Mouse (Mus musculus) bone marrow macrophage, adult 2 months (primary cell): ENCODE results near the gene Hmga1b. TPM values are rescaled to one million over a fixed set of nuclear protein-coding genes. Genes with fewer than 3 reads are reported as not detected.
A peak's percentile ranks its signal among the peaks of the same experiment; 100 is the strongest.

ENCODE experiments used
- H3K27ac ChIP-seq: 2 replicates; pipeline ENCODE4 v1.5.1; 2012; ENCODE audit warnings: low read depth, low read length; ENCODE audit not compliant: insufficient read depth
- H3K4me1 ChIP-seq: 2 replicates; pipeline ENCODE4 v1.6.1; 2012; ENCODE audit warnings: low read length; ENCODE audit not compliant: control insufficient read depth, insufficient read depth
- H3K4me3 ChIP-seq: 2 replicates; pipeline ENCODE4 v1.5.1; 2012; ENCODE audit warnings: mild to moderate bottlenecking, low read length, moderate library complexity; ENCODE audit not compliant: insufficient read depth
- CTCF ChIP-seq: IDR thresholded peaks from 2 replicates; pipeline ENCODE4 v1.5.1; 2012; ENCODE audit warnings: low read depth, mild to moderate bottlenecking, low read length, moderate library complexity
- POLR2A ChIP-seq: IDR thresholded peaks from 2 replicates; pipeline ENCODE4 v1.6.1; 2012; ENCODE audit warnings: mild to moderate bottlenecking, low read depth, low read length, borderline replicate concordance
- polyA plus RNA-seq: library from polyadenylated mRNA; stranded (reverse); fragments of >200 nt; gene quantifications from 2 replicates; pipeline ENCODE4 v1.2.4, GENCODE M21; 2012; ENCODE audit not compliant: missing spikeins, insufficient read depth, insufficient read length

Hmga1b gene
- polyA plus RNA-seq, result 13.2 and 32.4 TPM in 2 replicates

DNA sequence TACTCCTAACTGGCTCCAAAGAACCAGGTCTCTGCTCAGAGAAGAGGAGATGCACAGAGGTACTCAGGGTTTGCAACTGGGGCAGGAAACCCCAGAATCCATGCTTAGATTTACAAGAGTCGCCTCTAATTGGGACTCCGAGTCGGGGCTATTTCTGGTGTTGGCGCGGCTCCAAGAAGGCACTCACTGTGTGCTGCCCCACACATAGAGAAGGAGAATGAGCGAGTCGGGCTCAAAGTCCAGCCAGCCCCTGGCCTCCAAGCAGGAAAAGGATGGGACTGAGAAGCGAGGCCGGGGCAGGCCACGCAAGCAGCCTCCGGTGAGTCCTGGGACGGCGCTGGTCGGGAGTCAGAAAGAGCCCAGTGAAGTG lies at the start of gene Hmga1b:
Hmga1b (plus strand) TSS at position 123 of the 370 bp plus-strand sequence.
- peak within 1 kb of the TSS; percentile 78 for H3K27ac ChIP-seq
- H3K4me3 ChIP-seq, result peak within 1 kb of the TSS; percentile 31
- H3K4me1 ChIP-seq, result peaks cover 19% of the 10 kb centered on the region

DNA sequence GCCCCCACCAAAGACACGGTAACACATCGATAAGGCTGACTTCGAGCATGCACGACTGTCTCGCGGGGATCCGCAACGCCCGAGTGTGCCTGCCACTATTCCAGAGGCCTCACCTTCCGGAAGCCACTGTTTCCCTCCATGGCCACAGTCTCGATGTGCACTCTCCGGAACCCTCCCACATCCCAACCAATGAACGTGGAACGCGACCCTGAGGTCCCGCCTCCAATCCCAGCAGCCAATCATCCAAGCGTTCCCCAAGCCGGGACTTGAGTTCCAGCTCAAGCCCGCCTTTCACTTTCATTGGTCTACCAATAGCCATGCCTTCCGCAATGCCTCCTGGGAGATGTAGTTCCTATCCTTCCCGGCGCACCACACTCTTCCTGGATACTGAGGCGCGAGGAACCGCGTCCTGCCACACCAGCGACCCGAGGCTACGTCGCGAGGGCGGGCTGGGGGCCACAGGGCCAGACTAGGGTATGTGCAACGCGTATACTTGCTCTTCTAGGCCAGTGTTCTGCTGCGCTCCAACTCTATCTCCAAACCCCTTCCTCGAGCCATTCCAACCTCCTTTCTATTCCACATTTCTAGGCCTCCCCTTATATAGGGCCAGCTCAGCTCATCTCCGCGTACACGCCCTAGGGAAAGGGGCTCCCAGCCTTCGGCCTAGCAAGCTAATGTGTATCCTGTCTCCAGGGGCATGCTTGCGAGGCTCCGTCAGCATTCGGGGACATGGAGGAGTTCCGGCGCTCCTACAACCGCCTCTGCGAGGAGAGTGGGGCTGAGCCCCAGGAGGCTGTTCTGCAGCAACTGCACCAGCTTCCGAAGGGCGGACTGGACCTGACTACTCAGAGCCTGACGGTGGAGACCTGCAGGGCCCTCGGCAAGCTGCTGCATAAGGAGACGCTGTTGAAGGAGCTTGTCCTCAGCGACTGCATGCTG lies 48.7 kb upstream of the Hmga1b start, which contains the start of the genes Cenpx and Lrrc45:
Cenpx (minus strand) TSS at position 159 of the 939 bp plus-strand sequence.
Lrrc45 (plus strand) TSS at position 346 of the 939 bp plus-strand sequence.
- Histone ChIP-seq H3K4me3 (peak within 1 kb of the TSS; percentile 70), H3K27ac (peak within 1 kb of the TSS; percentile 14), H3K4me1 (peaks cover 5% of the 10 kb centered on the region)
- no peak for TF ChIP-seq CTCF
- TF ChIP-seq POLR2A, result peak; percentile 52; the same call in 1 of the 2 replicates

DNA sequence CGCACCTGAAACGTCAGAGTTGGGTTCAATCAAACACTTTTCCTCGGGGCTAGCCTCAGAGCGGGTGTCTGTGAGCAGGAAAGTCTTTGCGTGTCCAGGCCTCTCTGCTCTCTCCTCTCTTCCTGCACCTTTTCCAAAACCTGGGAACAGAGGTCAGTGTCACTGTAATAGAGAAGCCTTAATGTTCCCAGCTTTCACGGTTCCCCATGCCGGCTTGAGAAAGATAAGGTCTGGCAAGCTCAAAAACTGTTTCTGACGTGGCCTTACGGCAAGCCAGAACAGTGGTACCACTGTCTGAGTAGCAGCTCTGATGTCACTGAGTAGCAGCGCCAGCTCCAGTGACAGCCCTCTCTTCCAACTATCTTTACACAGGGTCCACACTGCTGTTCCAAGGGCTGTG lies 48.0 kb upstream of the Hmga1b start:
- H3K27ac ChIP-seq, result no peak overlapping the region
- TF ChIP-seq POLR2A (no peak), CTCF (no peak)
- peaks cover 5% of the 10 kb centered on the region for H3K4me1 ChIP-seq
- peak overlapping the region; percentile 70 for H3K4me3 ChIP-seq

DNA sequence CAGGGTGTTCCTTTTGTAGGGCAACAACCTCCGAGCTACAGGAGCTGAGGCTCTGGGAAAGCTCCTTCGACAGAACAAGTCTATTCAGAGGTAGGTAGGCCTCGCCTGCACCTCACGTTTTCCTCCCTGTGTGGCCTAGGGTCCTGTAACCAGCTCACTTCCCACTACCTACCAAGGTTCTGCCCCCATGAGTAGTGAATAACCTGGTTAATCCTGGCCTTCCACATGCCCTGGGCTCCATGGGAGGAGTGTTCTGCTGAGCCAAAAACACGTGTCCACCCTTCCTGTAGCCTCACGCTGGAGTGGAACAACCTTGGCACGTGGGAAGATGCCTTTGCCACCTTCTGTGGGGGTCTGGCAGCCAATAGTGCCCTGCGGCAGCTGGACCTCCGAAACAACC lies 47.5 kb upstream of the Hmga1b start:
- no peak overlapping the region for H3K4me3 ChIP-seq
- peaks cover 5% of the 10 kb centered on the region for H3K4me1 ChIP-seq
- no peak for TF ChIP-seq CTCF
- TF ChIP-seq POLR2A, result no peak
- no peak overlapping the region for H3K27ac ChIP-seq

DNA sequence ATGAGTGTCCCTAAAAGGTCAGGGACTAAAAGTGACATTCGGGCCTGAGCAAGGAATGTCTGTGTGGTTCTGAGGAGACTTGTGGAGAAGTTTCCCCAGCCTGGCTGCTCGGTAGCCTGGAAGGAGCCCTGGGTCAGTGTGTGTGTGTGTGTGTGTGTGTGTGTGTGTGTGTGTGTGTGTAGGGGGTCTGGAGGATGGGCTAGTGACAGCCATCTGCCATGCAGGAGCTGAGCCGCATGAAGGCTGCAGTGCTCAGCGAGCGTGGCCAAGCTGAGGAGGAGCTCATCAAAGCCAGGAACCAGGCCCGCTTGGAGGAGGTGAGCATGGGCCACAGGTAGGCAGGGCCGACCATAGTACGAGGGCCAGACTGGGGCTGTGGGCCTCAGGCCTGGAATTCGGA lies 43.4 kb upstream of the Hmga1b start:
- no peak for TF ChIP-seq POLR2A
- TF ChIP-seq CTCF, result no peak
- Histone ChIP-seq H3K4me1 (peaks cover 8% of the 10 kb centered on the region), H3K4me3 (no peak overlapping the region), H3K27ac (no peak overlapping the region)

DNA sequence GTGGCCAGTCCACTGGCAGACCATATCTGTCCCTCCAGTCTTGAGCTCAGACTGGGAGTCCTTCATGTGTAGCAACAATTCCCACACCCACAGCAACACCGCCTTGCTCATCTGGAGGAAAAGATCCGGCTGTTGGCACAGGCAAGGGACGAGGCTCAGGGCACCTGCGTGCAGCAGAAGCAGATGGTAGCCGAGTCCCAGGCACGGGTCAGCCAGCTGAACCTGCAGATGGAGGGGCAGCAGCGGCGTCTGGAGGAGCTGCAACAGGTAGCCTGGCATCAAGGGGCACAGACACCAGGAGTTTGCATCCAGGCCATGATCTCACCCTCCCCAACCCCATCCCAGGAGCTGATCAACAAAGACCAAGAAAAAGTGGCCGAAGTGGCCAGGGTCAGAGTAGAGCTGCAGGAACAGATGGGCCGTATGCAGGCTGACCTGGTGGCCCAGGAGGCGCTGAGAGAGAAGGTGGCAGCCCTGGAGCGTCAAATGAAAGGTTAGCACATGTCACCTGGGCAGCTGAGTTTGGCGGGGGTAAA lies 42.7 kb upstream of the Hmga1b start:
- no peak overlapping the region for H3K4me3 ChIP-seq
- no peak overlapping the region for H3K27ac ChIP-seq
- TF ChIP-seq POLR2A, result no peak
- TF ChIP-seq CTCF, result no peak
- peaks cover 3% of the 10 kb centered on the region; the same call in 1 of the 2 replicates for H3K4me1 ChIP-seq

DNA sequence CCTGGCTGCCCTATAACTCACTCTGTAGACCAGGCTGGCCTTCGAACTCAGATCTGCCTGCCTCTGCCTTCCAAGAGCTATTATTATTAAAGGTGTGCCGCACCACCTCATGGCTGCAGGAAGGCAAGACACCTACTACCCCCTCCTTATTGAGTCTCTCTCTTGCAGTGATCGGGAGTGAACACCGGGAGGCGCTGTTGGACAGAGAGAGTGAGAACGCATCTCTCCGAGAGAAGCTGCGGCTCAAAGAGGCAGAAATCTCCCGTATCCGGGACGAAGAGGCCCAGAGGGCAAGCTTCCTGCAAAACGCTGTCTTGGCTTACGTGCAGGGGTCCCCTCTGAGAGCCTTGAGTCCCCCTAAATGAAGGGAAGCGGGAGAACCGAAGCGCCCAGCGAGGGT lies 42.1 kb upstream of the Hmga1b start:
- TF ChIP-seq CTCF (peak; percentile 82), POLR2A (no peak)
- peak overlapping the region; percentile 59 for H3K4me3 ChIP-seq

DNA sequence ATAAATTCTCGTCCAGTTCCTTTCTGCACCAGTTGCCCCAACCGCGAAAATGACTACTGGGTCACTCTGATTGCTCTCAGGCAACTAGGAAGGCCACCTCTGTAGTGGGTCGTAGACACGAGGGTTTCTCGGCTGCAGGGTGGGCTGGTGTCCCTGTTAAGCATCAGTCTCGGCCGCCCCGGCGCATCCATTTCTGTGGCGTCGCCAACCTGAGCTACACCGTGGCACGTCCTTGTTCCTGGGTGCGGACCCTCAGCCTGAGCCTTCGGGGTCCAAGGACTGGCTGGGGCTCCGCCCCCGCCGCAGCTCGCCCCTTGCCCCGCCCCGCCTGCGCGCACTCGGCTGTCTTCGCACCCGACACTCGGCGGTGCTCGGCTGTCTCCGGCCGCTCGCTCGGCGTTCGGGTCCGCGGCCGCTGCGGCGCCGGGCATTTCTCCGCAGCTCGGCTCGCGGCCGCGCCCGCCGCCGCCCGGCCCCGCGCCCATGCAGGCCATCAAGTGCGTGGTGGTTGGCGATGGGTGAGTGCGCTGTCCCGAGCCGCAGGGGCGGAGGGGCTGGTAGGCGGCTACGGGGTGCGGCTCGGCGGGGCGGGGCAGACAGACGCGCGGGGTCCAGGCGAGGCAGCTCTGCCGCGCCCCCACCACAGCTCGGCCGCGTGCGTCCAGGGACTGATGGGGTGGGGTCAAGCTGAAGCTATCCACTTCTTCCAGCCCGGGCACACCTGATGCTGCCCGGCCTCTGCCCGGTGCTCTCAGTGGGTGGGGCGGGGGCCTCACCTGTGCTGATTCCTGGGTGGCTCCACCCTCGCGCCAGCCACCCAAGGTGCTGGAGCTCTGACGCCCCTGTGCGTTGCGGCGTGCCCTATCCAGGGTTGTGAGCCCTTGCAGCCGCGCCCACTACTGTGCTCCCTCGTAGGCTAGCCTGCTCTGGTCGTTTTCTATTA lies 41.2 kb upstream of the Hmga1b start, which contains the start of gene Rac3:
Rac3 (plus strand) TSS at position 347 of the 943 bp plus-strand sequence.
- TF ChIP-seq CTCF (no peak), POLR2A (no peak)
- Histone ChIP-seq H3K27ac (no peak within 1 kb of the TSS), H3K4me3 (peak within 1 kb of the TSS; percentile 59), H3K4me1 (peaks cover 8% of the 10 kb centered on the region)

More for the DNA sequence above, 42.1 kb upstream of the Hmga1b start:
- no peak overlapping the region for H3K27ac ChIP-seq
- H3K4me1 ChIP-seq, result 0 out of 2 replicates have a peak, but pooled peaks cover 3% of the 10 kb centered on the region

DNA sequence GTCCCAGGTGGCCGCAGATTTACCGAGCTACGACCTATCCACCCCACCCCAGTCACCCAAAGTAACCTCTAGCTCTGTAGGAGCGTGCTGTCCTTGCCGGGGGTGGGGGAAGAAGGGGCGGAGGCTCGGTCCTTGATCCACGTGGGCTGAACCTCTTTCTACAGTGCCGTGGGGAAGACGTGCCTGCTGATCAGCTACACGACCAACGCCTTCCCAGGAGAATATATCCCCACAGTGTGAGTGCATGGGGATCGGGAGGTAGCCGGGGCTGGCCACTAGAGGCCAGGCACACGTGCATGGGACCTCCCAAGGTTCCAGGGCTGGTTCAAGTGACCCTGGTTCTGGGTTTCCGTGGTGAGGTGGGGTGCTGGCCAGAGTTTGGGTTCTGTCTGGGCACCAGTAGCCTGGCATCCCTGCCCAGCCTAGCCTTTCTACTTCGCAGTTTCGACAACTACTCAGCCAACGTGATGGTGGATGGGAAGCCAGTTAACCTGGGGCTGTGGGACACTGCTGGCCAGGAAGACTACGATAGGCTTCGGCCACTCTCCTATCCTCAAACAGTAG lies 40.4 kb upstream of the Hmga1b start:
- TF ChIP-seq CTCF (no peak), POLR2A (no peak)
- Histone ChIP-seq H3K27ac (no peak overlapping the region), H3K4me3 (peak overlapping the region; percentile 59), H3K4me1 (peaks cover 9% of the 10 kb centered on the region)
